Mouse (Mus musculus) spleen, adult 2 months (tissue): Measurements from ENCODE around the gene Stxbp6. TPM values are rescaled to one million over a fixed set of nuclear protein-coding genes. Genes with fewer than 3 reads are reported as not detected.

ENCODE experiments used
- DNase-seq, 2 experiments: peaks; one replicate each; pipeline versions ENCODE4 v3.0.0 to v3.0.0-alpha.2; 2012 to 2021; ENCODE audit warnings: low spot score in 2 of 2, low read depth in 1 of 2
- H3K27ac ChIP-seq: fragments of 200-500 bp; 2 replicates; pipeline ENCODE4 v1.5.1; 2012; ENCODE audit warnings: low read length, inconsistent platforms; ENCODE audit not compliant: insufficient read depth
- H3K27me3 ChIP-seq: fragments of 200-500 bp; 2 replicates; pipeline ENCODE4 v1.6.1; 2012; ENCODE audit warnings: mild to moderate bottlenecking, moderate library complexity, low read length, inconsistent platforms; ENCODE audit not compliant: control insufficient read depth, insufficient read depth
- H3K36me3 ChIP-seq: fragments of 200-500 bp; 2 replicates; pipeline ENCODE4 v1.6.1; 2012; ENCODE audit warnings: mild to moderate bottlenecking, low read length, inconsistent platforms; ENCODE audit not compliant: control insufficient read depth, insufficient read depth
- H3K4me1 ChIP-seq: fragments of 200-500 bp; 2 replicates; pipeline ENCODE4 v1.6.1; 2011; ENCODE audit warnings: inconsistent platforms; ENCODE audit not compliant: control insufficient read depth, insufficient read depth, insufficient read length
- H3K4me3 ChIP-seq: fragments of 200-500 bp; 2 replicates; pipeline ENCODE4 v1.5.1; 2011; ENCODE audit warnings: mild to moderate bottlenecking, inconsistent platforms; ENCODE audit not compliant: insufficient read depth, insufficient read length; ENCODE audit errors: extremely low read depth
- CTCF ChIP-seq: fragments of 200-500 bp; IDR thresholded peaks from 2 replicates; pipeline ENCODE4 v1.5.1; 2011; ENCODE audit warnings: mild to moderate bottlenecking, inconsistent platforms; ENCODE audit not compliant: insufficient read depth, insufficient read length, insufficient replicate concordance; ENCODE audit errors: extremely low read depth
- POLR2A ChIP-seq: fragments of 200-500 bp; IDR thresholded peaks from 2 replicates; pipeline ENCODE4 v1.6.1; 2011; ENCODE audit warnings: low read depth, low read length, inconsistent platforms
- whole genome bisulfite sequencing: fragments of 180-500 bp; shearing (Covaris S2); methylation state at CpG from one replicate; pipeline ENCODE4 v1.1.7; 2018; 5-methylcytosine and 5-hydroxymethylcytosine counted together
- polyA plus RNA-seq: library from polyadenylated mRNA; depleted of rRNA; stranded (reverse); fragments of >200 nt; gene quantifications from 2 replicates; pipeline ENCODE4 v1.2.3, GENCODE M21; 2012

Gene Stxbp6
- polyA plus RNA-seq, 1 experiment, result 1.1 TPM

GRCm38 (mm10) chr12:44979316-44979848, 95.1 kb downstream of the Stxbp6 start:
- H3K4me3 ChIP-seq, result no peak overlapping the region
- WGBS, result 86% methylated on average over 5 of the region's 5 CpGs
- H3K4me1 ChIP-seq, result no peaks in the 10 kb centered on the region
- H3K27me3 ChIP-seq, result no peaks in the 10 kb centered on the region
- no peaks in the 10 kb centered on the region for H3K36me3 ChIP-seq
- H3K27ac ChIP-seq, result no peak overlapping the region
- TF ChIP-seq POLR2A, result no peak
- TF ChIP-seq CTCF, result no peak
- DNase-seq, result no peak

- no peak overlapping the region for H3K4me3 ChIP-seq
- no peaks in the 10 kb centered on the region for H3K4me1 ChIP-seq
- no peaks in the 10 kb centered on the region for H3K36me3 ChIP-seq
- DNase-seq, result no peak
- H3K27ac ChIP-seq, result no peak overlapping the region
- TF ChIP-seq CTCF (no peak), POLR2A (no peak)
- H3K27me3 ChIP-seq, result no peaks in the 10 kb centered on the region
- WGBS, result 83% methylated on average over 3 of the region's 3 CpGs
Observed at GRCm38 (mm10) chr12:44975266-44975665, 99.2 kb downstream of the Stxbp6 start.

GRCm38 (mm10) chr12:44971477-44971876, 103.0 kb downstream of the Stxbp6 start:
- H3K4me1 ChIP-seq, result no peaks in the 10 kb centered on the region
- WGBS, result 77% methylated on average over 2 of the region's 2 CpGs
- TF ChIP-seq CTCF (no peak), POLR2A (no peak)
- H3K36me3 ChIP-seq, result no peaks in the 10 kb centered on the region
- no peak overlapping the region for H3K4me3 ChIP-seq
- no peak for DNase-seq
- no peak overlapping the region for H3K27ac ChIP-seq
- H3K27me3 ChIP-seq, result no peaks in the 10 kb centered on the region

- no peak overlapping the region for H3K27ac ChIP-seq
- WGBS, result 77% methylated on average over 1 of the region's 1 CpGs
- TF ChIP-seq CTCF, result no peak
- no peak for TF ChIP-seq POLR2A
- no peaks in the 10 kb centered on the region for H3K36me3 ChIP-seq
- H3K4me3 ChIP-seq, result no peak overlapping the region
- H3K4me1 ChIP-seq, result no peaks in the 10 kb centered on the region
- no peak for DNase-seq
- H3K27me3 ChIP-seq, result no peaks in the 10 kb centered on the region
Observed at GRCm38 (mm10) chr12:44967448-44967847, 107.1 kb downstream of the Stxbp6 start.

GRCm38 (mm10) chr12:44957474-44957873, 117.0 kb downstream of the Stxbp6 start:
- H3K27ac ChIP-seq, result no peak overlapping the region
- WGBS, result 89% methylated on average over 3 of the region's 3 CpGs

GRCm38 (mm10) chr12:44953121-44953520, 121.4 kb downstream of the Stxbp6 start:
- Histone ChIP-seq H3K4me3 (no peak overlapping the region), H3K27ac (no peak overlapping the region), H3K4me1 (no peaks in the 10 kb centered on the region), H3K27me3 (no peaks in the 10 kb centered on the region), H3K36me3 (no peaks in the 10 kb centered on the region)
- no peak for DNase-seq
- 98% methylated on average over 2 of the region's 2 CpGs for WGBS
- TF ChIP-seq CTCF, result no peak
- TF ChIP-seq POLR2A, result no peak

More at GRCm38 (mm10) chr12:44957474-44957873, 117.0 kb downstream of the Stxbp6 start:
- no peak for DNase-seq
- Histone ChIP-seq H3K4me1 (no peaks in the 10 kb centered on the region), H3K4me3 (no peak overlapping the region), H3K27me3 (no peaks in the 10 kb centered on the region), H3K36me3 (no peaks in the 10 kb centered on the region)
- no peak for TF ChIP-seq CTCF
- TF ChIP-seq POLR2A, result no peak

- TF ChIP-seq POLR2A, result no peak
- no peak for TF ChIP-seq CTCF
- Histone ChIP-seq H3K4me3 (no peak overlapping the region), H3K27ac (no peak overlapping the region), H3K4me1 (no peaks in the 10 kb centered on the region), H3K27me3 (no peaks in the 10 kb centered on the region), H3K36me3 (no peaks in the 10 kb centered on the region)
- DNase-seq, result no peak
- WGBS, result 91% methylated on average over 3 of the region's 3 CpGs
Observed at GRCm38 (mm10) chr12:44952072-44952471, 122.4 kb downstream of the Stxbp6 start.
